Mouse (Mus musculus) small intestine, adult 2 months (tissue): ENCODE results near the gene Mat2b. TPM values are rescaled to one million over a fixed set of nuclear protein-coding genes. Genes with fewer than 3 reads are reported as not detected.

Experiments
- H3K27ac ChIP-seq: fragments of 200-500 bp; 2 replicates; pipeline ENCODE4 v1.5.1; 2012; ENCODE audit warnings: low read depth, low read length, control low read depth, inconsistent platforms; ENCODE audit not compliant: insufficient read depth
- H3K27me3 ChIP-seq: fragments of 200-500 bp; 2 replicates; pipeline ENCODE4 v1.6.1; 2012; ENCODE audit warnings: mild to moderate bottlenecking, moderate library complexity, low read length, inconsistent platforms; ENCODE audit not compliant: control insufficient read depth, insufficient read depth
- H3K36me3 ChIP-seq: fragments of 200-500 bp; 2 replicates; pipeline ENCODE4 v1.6.1; 2012; ENCODE audit warnings: mild to moderate bottlenecking, low read length, control low read depth, inconsistent platforms; ENCODE audit not compliant: control insufficient read depth, insufficient read depth
- H3K4me1 ChIP-seq: fragments of 200-500 bp; 2 replicates; pipeline ENCODE4 v1.6.1; 2012; ENCODE audit warnings: low read length, inconsistent platforms, mixed read lengths; ENCODE audit not compliant: control insufficient read depth, insufficient read depth, insufficient read length
- H3K4me3 ChIP-seq: fragments of 200-500 bp; 2 replicates; pipeline ENCODE4 v1.5.1; 2012; ENCODE audit warnings: low read depth, mild to moderate bottlenecking, control low read depth, inconsistent platforms, low read length, moderate library complexity
- CTCF ChIP-seq: fragments of 200-500 bp; IDR thresholded peaks from 2 replicates; pipeline ENCODE4 v1.5.1; 2012; ENCODE audit warnings: low read depth, mild to moderate bottlenecking, control low read depth, inconsistent platforms, low read length, moderate library complexity, mixed read lengths; ENCODE audit not compliant: insufficient replicate concordance, insufficient read length; ENCODE audit errors: extremely low read depth
- POLR2A ChIP-seq: fragments of 200-500 bp; IDR thresholded peaks from 2 replicates; pipeline ENCODE4 v1.6.1; 2012; ENCODE audit warnings: low read depth, mild to moderate bottlenecking, control low read depth, inconsistent platforms, low read length, moderate library complexity
- WGBS: fragments of 180-500 bp; shearing (Covaris S2); methylation state at CpG from one replicate; pipeline ENCODE4 v1.1.7; 2018; 5-methylcytosine and 5-hydroxymethylcytosine counted together
- polyA plus RNA-seq: library from polyadenylated mRNA; depleted of rRNA; stranded (reverse); fragments of >200 nt; gene quantifications from 2 replicates; pipeline ENCODE4 v1.2.3, GENCODE M21; 2012; rRNA removed

Gene Mat2b
- polyA plus RNA-seq, 1 experiment = 22.3 TPM

GRCm38 (mm10) chr11:40649726-40650445, 45.1 kb downstream of the Mat2b start:
- WGBS = 86% methylated on average over 8 of the region's 8 CpGs
- no peaks in the 10 kb centered on the region for H3K36me3 ChIP-seq
- TF ChIP-seq CTCF (no peak), POLR2A (no peak)
- H3K27ac ChIP-seq = no peak overlapping the region
- no peak overlapping the region for H3K4me3 ChIP-seq
- H3K4me1 ChIP-seq = no peaks in the 10 kb centered on the region
- H3K27me3 ChIP-seq = no peaks in the 10 kb centered on the region

DNA sequence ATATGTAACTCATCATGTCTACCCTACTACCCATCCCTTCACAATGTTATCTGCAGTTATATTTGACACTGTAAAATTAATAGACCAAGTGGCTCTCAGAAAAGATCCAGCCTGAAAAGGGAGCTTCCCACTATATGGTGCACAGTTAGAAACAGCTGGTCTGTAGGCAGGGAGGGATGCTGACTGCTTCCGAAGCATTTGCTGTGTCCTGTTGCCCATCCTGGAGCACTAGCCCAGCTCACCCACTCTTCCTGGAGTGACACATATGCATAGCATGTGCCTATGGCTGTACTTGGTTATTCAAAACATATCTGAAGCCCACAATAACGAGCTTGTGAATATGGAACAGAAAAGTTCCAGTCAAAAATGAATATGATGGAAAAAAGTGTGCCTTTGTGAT, 47.8 kb downstream of the Mat2b start:
- Histone ChIP-seq H3K27me3 (no peaks in the 10 kb centered on the region), H3K36me3 (no peaks in the 10 kb centered on the region), H3K4me1 (no peaks in the 10 kb centered on the region), H3K4me3 (no peak overlapping the region), H3K27ac (no peak overlapping the region)
- TF ChIP-seq CTCF = no peak
- TF ChIP-seq POLR2A = no peak
- WGBS = 45% methylated on average over 2 of the region's 2 CpGs

Other genes starting within 250 kb of the Mat2b start
- gene Hmmr, start 38.2 kb upstream of the Mat2b start, polyA plus RNA-seq = 1.3 and 1.8 TPM in 2 replicates
- gene Nudcd2, start 38.5 kb upstream of the Mat2b start, polyA plus RNA-seq = 6.7 TPM in 2 replicates
- 5.4 and 6.1 TPM in 2 replicates for gene Ccng1, start 60.1 kb upstream of the Mat2b start, polyA plus RNA-seq